Mouse (Mus musculus) CH12.LX (cell line): ENCODE data around the gene Slc23a2. TPM values are rescaled to one million over a fixed set of nuclear protein-coding genes. Genes with fewer than 3 reads are reported as not detected.

Experiments used
- DNase-seq: peaks from one replicate; pipeline ENCODE4 v3.0.0-alpha.2; 2013; ENCODE audit errors: extremely low read depth
- H3K27ac ChIP-seq: 2 replicates; pipeline ENCODE4 v1.5.1; 2012; ENCODE audit warnings: low read depth, mild to moderate bottlenecking, control low read depth, moderate library complexity; ENCODE audit not compliant: insufficient read depth
- H3K27me3 ChIP-seq: replicated peaks from 2 replicates; pipeline ENCODE3; 2012; ENCODE audit warnings: inconsistent platforms
- H3K36me3 ChIP-seq, 2 experiments: replicated peaks in 1 of 2; 2 replicates each; pipeline versions ENCODE3 to v1.6.1; 2012; ENCODE audit warnings: inconsistent platforms in 1 of 2, low read length in 1 of 2, mild to moderate bottlenecking in 1 of 2, mixed read lengths in 1 of 2, moderate library complexity in 1 of 2; ENCODE audit not compliant: control insufficient read depth in 1 of 2, insufficient read depth in 1 of 2
- H3K4me1 ChIP-seq, 2 experiments: 2 replicates each; pipeline ENCODE4 v1.6.1; 2012; ENCODE audit warnings: inconsistent platforms in 1 of 2, moderate library complexity in 1 of 2; ENCODE audit not compliant: insufficient read depth in 2 of 2, control insufficient read depth in 1 of 2
- H3K4me2 ChIP-seq: 2 replicates; pipeline ENCODE4 v1.6.1; 2012; ENCODE audit warnings: low read depth, mild to moderate bottlenecking, control low read depth; ENCODE audit not compliant: poor library complexity, insufficient read depth, severe bottlenecking
- H3K4me3 ChIP-seq, 3 experiments: fragments of 150-350 bp in 1 of 3; sonication (generic) in 1 of 3; replicated peaks in 1 of 3; 2 replicates each; pipeline versions ENCODE3 to v1.5.1; 2011 to 2012; ENCODE audit warnings: low read depth in 2 of 3, low read length in 2 of 3, mild to moderate bottlenecking in 2 of 3, moderate library complexity in 2 of 3, control low read depth in 1 of 3, improper control_type of control experiment in 1 of 3, inconsistent platforms in 1 of 3, mixed read lengths in 1 of 3; ENCODE audit not compliant: poor library complexity in 1 of 3
- H3K79me2 ChIP-seq: replicated peaks from 2 replicates; pipeline ENCODE4 v1.6.1; 2012; ENCODE audit warnings: mild to moderate bottlenecking, moderate library complexity; ENCODE audit not compliant: control insufficient read depth, poor library complexity, insufficient read depth, severe bottlenecking; ENCODE audit errors: extremely low read depth
- H3K9ac ChIP-seq: 2 replicates; pipeline ENCODE4 v1.6.1; 2012; ENCODE audit warnings: low read depth, mild to moderate bottlenecking, control low read depth, moderate library complexity; ENCODE audit not compliant: insufficient read depth
- H3K9me3 ChIP-seq: replicated peaks from 2 replicates; pipeline ENCODE3; 2012; ENCODE audit warnings: low read length, inconsistent platforms, mixed read lengths
- BHLHE40 ChIP-seq: IDR thresholded peaks from 2 replicates; pipeline ENCODE4 v1.6.1; 2011; ENCODE audit warnings: mild to moderate bottlenecking, low read depth, low read length, improper control_type of control experiment
- CHD1 ChIP-seq: IDR thresholded peaks from 2 replicates; pipeline ENCODE4 v1.6.1; 2012; ENCODE audit warnings: low read depth, low read length, improper control_type of control experiment, inconsistent platforms
- CTCF ChIP-seq, 2 experiments: IDR thresholded peaks in 1 of 2; conservative IDR thresholded peaks in 1 of 2; 2 replicates each; pipeline ENCODE4 v1.5.1; 2011 to 2012; ENCODE audit warnings: low read depth in 2 of 2, low read length in 2 of 2, improper control_type of control experiment in 1 of 2, inconsistent platforms in 1 of 2, mild to moderate bottlenecking in 1 of 2, moderate library complexity in 1 of 2
- E2F4 ChIP-seq: IDR thresholded peaks from 2 replicates; pipeline ENCODE4 v1.6.1; 2011; ENCODE audit warnings: low read depth, low read length, improper control_type of control experiment; ENCODE audit not compliant: insufficient replicate concordance
- ELF1 ChIP-seq: IDR thresholded peaks from 2 replicates; pipeline ENCODE4 v1.6.1; 2014; ENCODE audit warnings: low read depth, mild to moderate bottlenecking, inconsistent platforms, low read length, improper control_type of control experiment
- EP300 ChIP-seq: IDR thresholded peaks from 2 replicates; pipeline ENCODE4 v1.6.1; 2011; ENCODE audit warnings: low read length, improper control_type of control experiment
- GABPA ChIP-seq: IDR thresholded peaks from 2 replicates; pipeline ENCODE4 v1.6.1; 2012; ENCODE audit warnings: low read depth, low read length, improper control_type of control experiment, inconsistent platforms; ENCODE audit not compliant: insufficient replicate concordance
- HCFC1 ChIP-seq: IDR thresholded peaks from 2 replicates; pipeline ENCODE4 v1.6.1; 2012; ENCODE audit warnings: low read depth, mild to moderate bottlenecking, inconsistent platforms, low read length, improper control_type of control experiment
- IRF4 ChIP-seq: IDR thresholded peaks from 2 replicates; pipeline ENCODE4 v1.6.1; 2014; ENCODE audit warnings: low read depth, mild to moderate bottlenecking, inconsistent platforms, low read length, improper control_type of control experiment
- JUN ChIP-seq: IDR thresholded peaks from 2 replicates; pipeline ENCODE4 v1.6.1; 2011; ENCODE audit warnings: low read depth, mild to moderate bottlenecking, low read length, improper control_type of control experiment, moderate library complexity; ENCODE audit not compliant: insufficient read depth
- JUND ChIP-seq: conservative IDR thresholded peaks from 2 replicates; pipeline ENCODE4 v1.6.1; 2011; ENCODE audit warnings: low read depth, low read length, improper control_type of control experiment
- KAT2A ChIP-seq: IDR thresholded peaks from 2 replicates; pipeline ENCODE4 v1.6.1; 2012; ENCODE audit warnings: low read length, improper control_type of control experiment, inconsistent platforms; ENCODE audit not compliant: insufficient replicate concordance
- MAFK ChIP-seq: IDR thresholded peaks from 2 replicates; pipeline ENCODE4 v1.6.1; 2011; ENCODE audit warnings: low read length, improper control_type of control experiment; ENCODE audit not compliant: insufficient replicate concordance
- MAX ChIP-seq: IDR thresholded peaks from 2 replicates; pipeline ENCODE4 v1.6.1; 2011; ENCODE audit warnings: low read length, improper control_type of control experiment
- MAZ ChIP-seq: IDR thresholded peaks from 2 replicates; pipeline ENCODE4 v1.6.1; 2012; ENCODE audit warnings: low read depth, mild to moderate bottlenecking, inconsistent platforms, low read length, improper control_type of control experiment, moderate library complexity
- MEF2A ChIP-seq: IDR thresholded peaks from 2 replicates; pipeline ENCODE4 v1.6.1; 2014; ENCODE audit warnings: low read depth, mild to moderate bottlenecking, inconsistent platforms, low read length, improper control_type of control experiment, borderline replicate concordance
- MYC ChIP-seq: IDR thresholded peaks from 2 replicates; pipeline ENCODE4 v1.6.1; 2011; ENCODE audit warnings: low read depth, mild to moderate bottlenecking, improper control_type of control experiment, low read length
- NELFE ChIP-seq: IDR thresholded peaks from 2 replicates; pipeline ENCODE4 v1.6.1; 2011; ENCODE audit warnings: low read depth, low read length, improper control_type of control experiment
- NRF1 ChIP-seq: IDR thresholded peaks from 2 replicates; pipeline ENCODE4 v1.6.1; 2014; ENCODE audit warnings: low read depth, mild to moderate bottlenecking, inconsistent platforms, low read length, improper control_type of control experiment, moderate library complexity
- PAX5 ChIP-seq: IDR thresholded peaks from 2 replicates; pipeline ENCODE4 v1.6.1; 2012; ENCODE audit warnings: low read length, inconsistent platforms, mixed read lengths
- POLR2AphosphoS2 ChIP-seq: IDR thresholded peaks from 2 replicates; pipeline ENCODE4 v1.6.1; 2011; ENCODE audit warnings: low read depth, low read length, improper control_type of control experiment
- RAD21 ChIP-seq: IDR thresholded peaks from 2 replicates; pipeline ENCODE4 v1.6.1; 2011; ENCODE audit warnings: low read depth, mild to moderate bottlenecking, low read length, improper control_type of control experiment, moderate library complexity
- SIN3A ChIP-seq: IDR thresholded peaks from 2 replicates; pipeline ENCODE4 v1.6.1; 2012; ENCODE audit warnings: low read length, improper control_type of control experiment, inconsistent platforms
- SMC3 ChIP-seq: IDR thresholded peaks from 2 replicates; pipeline ENCODE4 v1.6.1; 2011; ENCODE audit warnings: low read depth, low read length, improper control_type of control experiment
- TBP ChIP-seq: conservative IDR thresholded peaks from 2 replicates; pipeline ENCODE4 v1.6.1; 2011; ENCODE audit warnings: low read depth, low read length, improper control_type of control experiment
- TCF12 ChIP-seq: IDR thresholded peaks from 2 replicates; pipeline ENCODE4 v1.6.1; 2014; ENCODE audit warnings: low read depth, mild to moderate bottlenecking, inconsistent platforms, low read length, improper control_type of control experiment
- UBTF ChIP-seq: IDR thresholded peaks from 2 replicates; pipeline ENCODE4 v1.6.1; 2012; ENCODE audit warnings: low read depth, mild to moderate bottlenecking, inconsistent platforms, low read length, improper control_type of control experiment, moderate library complexity
- USF1 ChIP-seq: IDR thresholded peaks from 2 replicates; pipeline ENCODE4 v1.6.1; 2014; ENCODE audit warnings: low read depth, mild to moderate bottlenecking, inconsistent platforms, low read length, improper control_type of control experiment
- USF2 ChIP-seq: conservative IDR thresholded peaks from 2 replicates; pipeline ENCODE4 v1.6.1; 2011; ENCODE audit warnings: low read depth, low read length, improper control_type of control experiment
- ZKSCAN1 ChIP-seq: IDR thresholded peaks from 2 replicates; pipeline ENCODE4 v1.6.1; 2012; ENCODE audit warnings: low read depth, inconsistent platforms, low read length, improper control_type of control experiment, borderline replicate concordance
- ZMIZ1 ChIP-seq: IDR thresholded peaks from 2 replicates; pipeline ENCODE4 v1.6.1; 2012; ENCODE audit warnings: low read depth, mild to moderate bottlenecking, inconsistent platforms, low read length, improper control_type of control experiment
- ZNF384 ChIP-seq: IDR thresholded peaks from 2 replicates; pipeline ENCODE4 v1.6.1; 2012; ENCODE audit warnings: low read depth, low read length, improper control_type of control experiment, inconsistent platforms
- dilution Hi-C: fragments of 300-500 bp; cut with MboI; formaldehyde crosslinking; loops from 2 replicates; pipeline ENCODE4 v1.14.3; 2020; ENCODE audit warnings: low sequenced_read_pairs; ENCODE audit not compliant: extremely low pct_unique_long_range_greater_than_20kb, extremely low pct_ligation_motif_present
- in situ Hi-C: fragments of 300-500 bp; cut with MboI; formaldehyde crosslinking; loops from 3 replicates; pipeline ENCODE4 v1.14.3; 2019; ENCODE audit warnings: low sequenced_read_pairs, low pct_ligation_motif_present, low pct_unique_long_range_greater_than_20kb, mixed read lengths
- polyA plus RNA-seq: library from polyadenylated mRNA; unstranded; fragments of >175 nt; gene quantifications from 2 replicates; pipeline ENCODE4 v1.2.1, GENCODE M21; 2012; ENCODE audit warnings: low read depth; ENCODE audit not compliant: insufficient read length
- total RNA-seq, 2 experiments: library from RNA; depleted of rRNA; stranded (reverse); fragments of 300-350 nt in 1 of 2; fragments of >200 nt in 1 of 2; gene quantifications; 2 replicates each; pipeline ENCODE4 v1.2.3; 2012 to 2014

Slc23a2 gene
- total and polyA plus RNA-seq, 3 experiments, result 10.6 to 21.7 (median 13.4) TPM

DNA sequence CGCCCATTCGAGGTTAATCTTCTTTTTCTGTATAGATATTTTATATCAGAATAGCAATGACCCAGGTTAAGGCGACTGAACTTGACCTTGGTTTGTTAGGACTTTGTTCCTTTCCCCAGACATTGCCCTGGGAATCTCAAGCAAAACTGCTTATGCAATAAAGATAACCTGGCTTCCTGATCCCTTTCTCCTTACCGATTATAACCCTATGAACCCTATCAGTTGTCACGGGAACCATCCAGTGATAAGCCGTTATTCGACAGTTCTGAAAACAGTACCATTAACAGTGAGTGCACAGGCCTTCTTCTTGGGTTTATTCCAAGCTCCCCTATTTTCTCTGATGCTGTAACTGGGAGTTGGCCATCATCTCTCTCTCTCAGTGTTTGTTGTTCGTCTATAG lies 27.0 kb upstream of the Slc23a2 start:
- Histone ChIP-seq H3K27me3 (no peaks in the 10 kb centered on the region), H3K79me2 (no peaks in the 10 kb centered on the region), H3K9me3 (peaks cover 6% of the 10 kb centered on the region), H3K27ac (no peak overlapping the region), H3K4me3 (no peak overlapping the region), H3K9ac (no peak overlapping the region), H3K36me3 (no peaks in the 10 kb centered on the region), H3K4me1 (peaks cover 9 to 12% of the 10 kb centered on the region in 2 experiments; a peak in 3 of 4 replicates), H3K4me2 (no peak overlapping the region)
- dilution Hi-C loops, result no loop called here
- no peak for DNase-seq
- in situ Hi-C loops, result no loop called here
- TF ChIP-seq KAT2A (no peak), ELF1 (no peak), NELFE (no peak), MYC (no peak), USF2 (no peak), EP300 (no peak), MAZ (no peak)

DNA sequence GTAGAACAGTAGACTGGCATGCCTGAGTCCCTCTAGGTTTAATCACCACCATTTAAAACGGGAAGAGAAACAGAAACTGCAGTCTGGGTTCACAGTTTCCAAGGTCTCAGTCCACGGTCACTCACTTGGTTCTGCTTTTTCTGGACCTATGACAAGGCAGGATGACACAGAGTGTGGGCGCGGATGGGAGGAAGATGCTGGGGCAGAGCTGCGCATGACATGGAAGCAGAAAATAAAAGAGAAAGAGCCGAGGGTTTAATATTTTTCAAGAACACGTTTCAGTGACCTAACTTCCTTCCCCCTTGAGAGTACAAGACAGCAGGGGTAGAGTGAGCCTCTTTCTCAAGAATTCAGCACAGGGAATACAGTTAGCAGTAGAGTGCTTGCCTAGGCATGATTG lies 24.2 kb upstream of the Slc23a2 start:
- H3K4me2 ChIP-seq, result peak overlapping the region; percentile 63
- TF ChIP-seq MAFK (0 out of 2 replicates have a peak, but pooled peaks have one; percentile 4), TBP (no peak), MEF2A (peak; percentile 49; the same call in 1 of the 2 replicates), HCFC1 (no peak), POLR2AphosphoS2 (no peak), SIN3A (no peak), E2F4 (no peak), ZNF384 (no peak), NRF1 (peak; percentile 77), MAZ (no peak), IRF4 (peak; percentile 75), ZKSCAN1 (no peak), CHD1 (no peak), JUN (peak; percentile 22; the same call in 1 of the 2 replicates), MYC (no peak), RAD21 (no peak), ZMIZ1 (no peak), TCF12 (0 out of 2 replicates have a peak, but pooled peaks have one; percentile 30), PAX5 (no peak), NELFE (0 out of 2 replicates have a peak, but pooled peaks have one; percentile 25), CTCF (conservative IDR thresholded peaks at IDR 0.05 in 1 of 2, IDR thresholded peaks at IDR 0.05 in 1 of 2; ENCODE audit: low read depth in 2 of 2, low read length in 2 of 2) (no peak), SMC3 (no peak), MAX (no peak; the same call in 1 of the 2 replicates), ELF1 (no peak), USF2 (no peak), USF1 (no peak), JUND (peak; percentile 60), BHLHE40 (peak; percentile 68), GABPA (no peak), EP300 (peak; percentile 88), UBTF (no peak)

More for the DNA sequence above, 24.2 kb upstream of the Slc23a2 start:
- peak; percentile 85 for DNase-seq
- Histone ChIP-seq H3K27me3 (no peaks in the 10 kb centered on the region), H3K79me2 (no peaks in the 10 kb centered on the region), H3K4me1 (peaks cover 8 to 12% of the 10 kb centered on the region in 2 experiments; a peak in 3 of 4 replicates), H3K9ac (peak overlapping the region; percentile 21), H3K27ac (peak overlapping the region; percentile 50; the same call in 1 of the 2 replicates), H3K36me3 (no peaks in the 10 kb centered on the region), H3K4me3 (no peak overlapping the region), H3K9me3 (peaks cover 6% of the 10 kb centered on the region)
- dilution Hi-C loops, result no loop called here
- in situ Hi-C loops, result no loop called here
